Mouse (Mus musculus) heart, embryonic 14.5 days (tissue): ENCODE data around the gene Ndufa6. TPM values are rescaled to one million over a fixed set of nuclear protein-coding genes. Genes with fewer than 3 reads are reported as not detected.

Experiments used
- ATAC-seq: fragments of 200-750 bp; cut with Nextera tagmentation; 2 replicates; pipeline ENCODE4 v1.8.0; 2017; ENCODE audit warnings: low read depth, moderate TSS enrichment; ENCODE audit not compliant: insufficient number of reproducible peaks, insufficient read depth, low FRiP score
- H3K27ac ChIP-seq, 2 experiments: fragments of 200-500 bp in 1 of 2; fragments of 300-500 bp in 1 of 2; sonication (generic) in 1 of 2; replicated peaks in 1 of 2; 2 replicates each; pipeline ENCODE4 v1.5.1; 2012 to 2014; ENCODE audit warnings: low read depth in 2 of 2, low read length in 2 of 2, control low read depth in 1 of 2, mild to moderate bottlenecking in 1 of 2, mixed read lengths in 1 of 2; ENCODE audit not compliant: control insufficient read depth in 1 of 2, insufficient read depth in 1 of 2
- H3K27me3 ChIP-seq: fragments of 300-500 bp; sonication (generic); 2 replicates; pipeline ENCODE4 v1.6.1; 2014; ENCODE audit warnings: mild to moderate bottlenecking, low read length, control low read depth; ENCODE audit not compliant: control insufficient read depth, insufficient read depth
- H3K36me3 ChIP-seq: fragments of 300-500 bp; sonication (generic); 2 replicates; pipeline ENCODE4 v1.6.1; 2014; ENCODE audit warnings: mild to moderate bottlenecking, control low read depth, low read length, mixed read lengths; ENCODE audit not compliant: control insufficient read depth, insufficient read depth
- H3K4me1 ChIP-seq, 2 experiments: fragments of 200-500 bp in 1 of 2; fragments of 300-500 bp in 1 of 2; sonication (generic) in 1 of 2; 2 replicates each; pipeline ENCODE4 v1.6.1; 2012 to 2014; ENCODE audit warnings: low read length in 2 of 2, control low read depth in 1 of 2, mixed read lengths in 1 of 2; ENCODE audit not compliant: control insufficient read depth in 2 of 2, insufficient read depth in 2 of 2
- H3K4me2 ChIP-seq: fragments of 300-500 bp; sonication (generic); 2 replicates; pipeline ENCODE4 v1.6.1; 2014; ENCODE audit warnings: mild to moderate bottlenecking, low read length
- H3K4me3 ChIP-seq, 2 experiments: fragments of 200-500 bp in 1 of 2; fragments of 300-500 bp in 1 of 2; sonication (generic) in 1 of 2; 2 replicates each; pipeline ENCODE4 v1.5.1; 2012 to 2014; ENCODE audit warnings: low read length in 2 of 2, mild to moderate bottlenecking in 2 of 2, control low read depth in 1 of 2, low read depth in 1 of 2, moderate library complexity in 1 of 2; ENCODE audit not compliant: control insufficient read depth in 1 of 2, insufficient read depth in 1 of 2
- H3K9ac ChIP-seq: fragments of 300-500 bp; sonication (generic); 2 replicates; pipeline ENCODE4 v1.6.1; 2014; ENCODE audit warnings: mild to moderate bottlenecking, low read length
- H3K9me3 ChIP-seq: fragments of 300-500 bp; sonication (generic); 2 replicates; pipeline ENCODE4 v1.6.1; 2016; ENCODE audit warnings: low read length, control low read depth; ENCODE audit not compliant: control insufficient read depth
- WGBS: fragments of 180-500 bp; shearing (Covaris S2); extraction: QIAGEN DNeasy Blood & Tissue Kit; methylation state at CpG from one replicate; pipeline ENCODE4 v1.1.7; 2014; 5-methylcytosine and 5-hydroxymethylcytosine counted together
- polyA plus RNA-seq: library from polyadenylated mRNA; unstranded; fragments of >200 nt; fragmentation: Nextera tagmentation; extraction: Ambion mirVana; gene quantifications from 2 replicates; pipeline ENCODE4 v1.2.1, GENCODE M21; 2014

Ndufa6 gene
- polyA plus RNA-seq, 1 experiment from 2014 or later = 735 TPM

DNA sequence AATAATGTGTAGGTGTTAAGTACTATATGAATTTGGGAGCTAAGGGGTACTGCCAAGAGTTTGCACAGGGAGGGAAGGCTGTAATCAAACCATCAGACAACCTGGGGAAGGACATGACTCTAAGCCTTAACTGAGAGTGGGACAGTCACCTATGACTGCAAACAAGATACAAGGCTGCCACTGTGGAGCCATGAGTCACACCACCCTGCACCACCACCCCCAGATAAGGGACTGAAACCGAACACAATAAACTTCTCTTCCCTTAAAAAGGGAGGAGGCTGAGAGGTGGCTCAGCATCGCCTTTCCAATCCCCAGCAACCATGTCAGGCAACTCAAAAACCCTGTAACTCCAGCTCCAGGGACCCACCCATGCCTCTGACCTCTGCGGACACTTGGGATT lies 2.6 kb downstream of the Ndufa6 start:
- Histone ChIP-seq H3K4me1 (peaks cover 14 to 40% of the 10 kb centered on the region in 2 experiments), H3K9me3 (no peaks in the 10 kb centered on the region), H3K36me3 (peaks cover 41% of the 10 kb centered on the region), H3K27ac (peak overlapping the region in 1 of 2 experiments; percentile 17; a peak in 1 of 4 replicates), H3K27me3 (no peaks in the 10 kb centered on the region), H3K9ac (peak overlapping the region; percentile 48; the same call in 1 of the 2 replicates), H3K4me2 (peak overlapping the region; percentile 79), H3K4me3 (no peak overlapping the region)
- no peak for ATAC-seq
- WGBS = 44% methylated on average over 3 of the region's 3 CpGs

DNA sequence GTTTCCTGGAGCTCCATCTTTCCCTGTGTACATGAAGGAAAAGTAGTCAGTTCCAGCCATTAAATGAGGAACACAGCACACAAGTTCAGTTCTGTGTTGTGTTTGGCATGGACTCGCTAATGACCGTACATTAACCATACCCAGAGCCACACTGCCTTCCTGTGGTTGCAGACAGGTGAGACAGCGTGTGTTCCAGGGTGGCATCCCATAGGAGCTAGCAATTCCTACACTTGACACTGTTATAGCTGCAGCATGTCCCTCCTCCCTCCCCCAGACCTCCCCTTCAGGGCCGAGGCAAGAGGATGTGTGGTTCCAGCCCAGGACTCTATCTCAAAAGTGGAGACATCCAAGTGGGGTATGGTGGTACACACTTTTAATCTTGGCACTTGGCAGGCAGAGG lies 3.8 kb downstream of the Ndufa6 start:
- no peak overlapping the region for H3K4me3 ChIP-seq
- peaks cover 41% of the 10 kb centered on the region for H3K36me3 ChIP-seq
- no peak overlapping the region for H3K9ac ChIP-seq
- no peak overlapping the region for H3K27ac ChIP-seq
- no peaks in the 10 kb centered on the region for H3K9me3 ChIP-seq
- H3K27me3 ChIP-seq = no peaks in the 10 kb centered on the region
- H3K4me2 ChIP-seq = no peak overlapping the region
- ATAC-seq = no peak
- peaks cover 14 to 40% of the 10 kb centered on the region in 2 experiments for H3K4me1 ChIP-seq
- WGBS = 91% methylated on average over 4 of the region's 4 CpGs

GRCm38 (mm10) chr15:82348999-82349341 lies 5.2 kb downstream of the Ndufa6 start:
- Histone ChIP-seq H3K4me3 (no peak overlapping the region), H3K36me3 (peaks cover 41% of the 10 kb centered on the region), H3K27me3 (no peaks in the 10 kb centered on the region), H3K4me1 (peaks cover 11 to 36% of the 10 kb centered on the region in 2 experiments), H3K9me3 (no peaks in the 10 kb centered on the region), H3K9ac (no peak overlapping the region), H3K4me2 (no peak overlapping the region), H3K27ac (no peak overlapping the region)
- ATAC-seq = no peak
- 88% methylated on average over 2 of the region's 2 CpGs for WGBS

DNA sequence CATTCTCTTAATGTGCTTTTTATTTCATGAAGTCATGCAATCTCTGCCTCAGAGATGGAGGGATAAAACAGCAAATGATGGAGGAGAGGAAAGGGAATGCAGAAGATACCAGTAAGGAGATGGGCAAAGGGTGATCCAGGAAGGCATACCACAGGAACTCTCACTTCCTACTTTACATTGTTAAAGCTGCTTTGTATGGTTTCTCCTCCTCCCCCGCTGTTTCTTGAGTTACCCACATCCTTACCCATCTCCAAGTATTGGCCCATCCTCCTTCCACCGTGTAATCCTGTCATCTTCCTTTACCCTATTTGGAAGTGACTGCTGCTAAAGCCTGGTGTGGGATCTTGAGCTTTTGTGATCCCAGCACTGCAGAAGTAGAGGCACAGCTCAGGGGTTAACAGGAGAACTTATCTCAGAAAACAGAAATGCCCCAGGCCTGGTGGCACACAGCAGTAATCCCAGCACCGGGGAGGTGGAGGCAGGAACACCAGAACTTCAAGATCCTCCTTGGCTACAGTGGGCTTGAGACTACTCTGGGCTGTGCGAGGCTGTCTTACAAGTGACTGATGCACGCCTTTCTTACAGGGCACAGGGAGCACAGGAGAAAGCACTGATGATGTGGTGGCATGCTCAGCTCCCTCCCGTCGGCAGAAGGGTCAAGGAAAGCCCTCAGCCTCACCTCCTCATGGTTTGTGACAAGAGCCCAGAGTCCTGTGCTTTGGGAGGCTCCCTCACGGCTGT lies 5.7 kb downstream of the Ndufa6 start:
- no peak overlapping the region for H3K4me2 ChIP-seq
- H3K4me1 ChIP-seq = peaks cover 11 to 36% of the 10 kb centered on the region in 2 experiments
- ATAC-seq = no peak
- no peak overlapping the region for H3K9ac ChIP-seq
- H3K36me3 ChIP-seq = peaks cover 41% of the 10 kb centered on the region
- no peaks in the 10 kb centered on the region for H3K27me3 ChIP-seq
- H3K9me3 ChIP-seq = no peaks in the 10 kb centered on the region
- 81% methylated on average over 8 of the region's 8 CpGs for WGBS
- no peak overlapping the region for H3K27ac ChIP-seq
- no peak overlapping the region for H3K4me3 ChIP-seq

DNA sequence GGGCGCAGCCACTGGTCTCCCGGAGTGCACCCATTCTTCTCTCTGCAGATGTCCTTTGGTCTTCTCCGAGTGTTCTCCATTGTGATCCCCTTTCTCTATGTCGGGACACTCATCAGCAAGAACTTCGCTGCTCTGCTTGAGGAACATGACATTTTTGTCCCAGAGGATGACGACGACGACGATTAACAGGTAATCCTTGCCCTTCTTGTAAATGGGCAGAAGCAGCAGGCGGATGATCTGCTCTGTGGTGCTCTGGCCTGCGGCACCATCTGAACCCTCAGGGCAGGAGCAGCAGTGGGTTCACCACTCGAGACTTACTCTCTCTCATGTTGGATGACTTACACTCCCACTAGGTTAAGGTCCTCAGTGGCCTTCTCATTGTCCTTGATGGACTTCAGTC lies 6.3 kb downstream of the Ndufa6 start:
- Histone ChIP-seq H3K4me2 (0 out of 2 replicates have a peak overlapping the region, but pooled peaks have one; percentile 92), H3K36me3 (peaks cover 41% of the 10 kb centered on the region), H3K27ac (no peak overlapping the region), H3K4me3 (no peak overlapping the region), H3K9ac (peak overlapping the region; percentile 78; the same call in 1 of the 2 replicates), H3K4me1 (peaks cover 11 to 33% of the 10 kb centered on the region in 2 experiments), H3K27me3 (no peaks in the 10 kb centered on the region), H3K9me3 (no peaks in the 10 kb centered on the region)
- no peak for ATAC-seq
- WGBS = 89% methylated on average over 12 of the region's 12 CpGs

GRCm38 (mm10) chr15:82347303-82347676 lies 6.8 kb downstream of the Ndufa6 start:
- Histone ChIP-seq H3K4me3 (peak overlapping the region; percentile 72 to 80; a peak in 3 of 4 replicates), H3K36me3 (peaks cover 41% of the 10 kb centered on the region), H3K9me3 (no peaks in the 10 kb centered on the region), H3K9ac (peak overlapping the region; percentile 78; the same call in 1 of the 2 replicates), H3K27ac (peak overlapping the region; percentile 82 to 89; a peak in 3 of 4 replicates), H3K4me2 (peak overlapping the region; percentile 92), H3K27me3 (no peaks in the 10 kb centered on the region), H3K4me1 (peaks cover 11 to 28% of the 10 kb centered on the region in 2 experiments)
- no peak for ATAC-seq
- 77% methylated on average over 4 of the region's 4 CpGs for WGBS

DNA sequence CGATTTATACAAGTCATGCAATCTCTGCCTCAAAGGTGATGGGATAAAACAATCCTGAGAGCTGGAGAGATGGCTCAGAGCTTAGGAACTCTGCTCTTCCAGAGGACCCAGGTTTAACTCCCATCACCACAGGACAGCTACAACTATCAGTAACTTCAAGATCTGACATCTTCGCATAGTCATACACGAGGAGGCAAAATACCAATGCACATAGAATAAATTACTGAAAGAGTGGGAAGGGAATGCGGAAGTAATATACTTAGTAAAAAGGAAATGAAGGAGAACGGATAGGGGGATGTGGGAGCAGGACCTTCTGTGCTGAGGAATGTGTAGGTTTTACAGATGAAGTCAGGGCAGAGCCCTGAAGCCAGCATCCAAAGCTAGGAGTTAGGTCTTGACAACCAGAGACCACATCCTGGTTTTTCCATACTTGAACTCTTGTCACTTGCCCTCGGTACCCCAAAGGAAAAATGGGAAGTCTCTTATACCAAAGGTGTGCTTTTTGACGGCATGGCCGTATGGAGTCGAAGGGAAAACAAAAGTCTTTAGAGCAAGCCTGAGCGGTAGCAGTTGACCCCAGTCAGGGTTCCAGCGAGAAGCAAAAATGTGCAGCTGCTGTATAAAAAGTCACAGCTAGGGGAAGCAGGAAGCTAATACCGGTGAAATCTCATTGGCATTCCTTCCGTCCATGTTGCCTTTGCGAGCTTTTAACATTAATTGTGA lies 7.4 kb downstream of the Ndufa6 start:
- Histone ChIP-seq H3K9ac (peak overlapping the region; percentile 78), H3K4me1 (peaks cover 17 to 28% of the 10 kb centered on the region in 2 experiments), H3K27me3 (no peaks in the 10 kb centered on the region), H3K36me3 (peaks cover 37% of the 10 kb centered on the region), H3K4me3 (peak overlapping the region; percentile 72 to 80), H3K9me3 (no peaks in the 10 kb centered on the region), H3K27ac (peak overlapping the region; percentile 82 to 89), H3K4me2 (peak overlapping the region; percentile 92)
- ATAC-seq = no peak
- WGBS = 43% methylated on average over 14 of the region's 14 CpGs
